In the genomic region with DNA sequence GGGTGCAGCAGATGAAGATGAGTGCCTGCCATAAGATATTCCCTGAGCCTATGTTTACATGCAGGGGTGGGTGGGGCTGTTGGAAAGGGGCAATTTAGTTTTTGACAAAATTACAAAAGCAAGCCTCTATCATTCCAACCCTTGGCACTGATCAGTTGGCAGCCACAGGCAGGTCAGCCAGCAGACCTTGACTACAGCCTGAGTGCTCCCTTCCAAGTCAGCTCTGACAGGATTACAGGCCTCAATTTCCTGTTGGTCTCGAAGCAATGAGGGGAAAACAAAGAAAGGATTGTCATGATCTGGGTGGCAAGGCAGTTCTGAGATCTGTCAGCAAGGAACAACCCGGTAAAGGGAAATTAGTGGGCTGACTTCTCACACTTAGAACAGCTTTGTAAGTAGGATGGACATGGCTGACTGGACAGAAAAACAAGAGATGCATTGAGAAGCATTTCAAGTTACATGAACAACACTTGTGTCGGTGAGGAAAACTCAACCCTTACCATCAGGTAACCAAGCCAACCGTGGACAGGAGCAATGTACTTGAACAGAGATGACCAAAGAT, we compare ENCODE assay signal across 30 mouse cellular contexts. TPM values are rescaled to one million over a fixed set of nuclear protein-coding genes. Genes with fewer than 3 reads are reported as not detected.
DNase-seq lines count a peak whose midpoint lies in the region; ATAC-seq and TF ChIP-seq lines count a peak whose summit lies in the region.
"Had no signal": no experiment of that assay in that cellular context is flagged by ENCODE, and none has a peak within 500 bp of the region (broad histone marks: within the 10 kb centered on the region; RNA-seq: fewer than 3 reads in every experiment).

No protein-coding gene starts in this region.

- H3K27ac ChIP-seq in kidney, embryonic 15.5 days = peak overlapping the region; percentile 75
- no peak overlapping the region for H3K27ac ChIP-seq in liver, postnatal 0 days (ENCODE audit: low read depth)
- H3K27ac ChIP-seq: embryonic facial prominence, embryonic 12.5 days; embryonic facial prominence, embryonic 15.5 days; forebrain, embryonic 12.5 days; forebrain, embryonic 15.5 days; heart, embryonic 15.5 days; hindbrain, embryonic 14.5 days; hindbrain, postnatal 0 days had no signal

- no peak overlapping the region for H3K4me3 ChIP-seq in kidney, embryonic 15.5 days (replicated peaks)
- no peak overlapping the region for H3K4me3 ChIP-seq in liver, postnatal 0 days (ENCODE audit: low read depth, low read length)
- H3K4me3 ChIP-seq: embryonic facial prominence, embryonic 12.5 days; embryonic facial prominence, embryonic 15.5 days; forebrain, embryonic 12.5 days; forebrain, embryonic 15.5 days; heart, embryonic 12.5 days; heart, embryonic 15.5 days had no signal

- intact Hi-C loops in heart, postnatal 10 days (cut with DNase I) = no loop called here

- no peaks in the 10 kb centered on the region for H3K36me3 ChIP-seq in kidney, embryonic 15.5 days
- H3K36me3 ChIP-seq in liver, postnatal 0 days (replicated peaks; ENCODE audit: insufficient read depth, low read length) = no peaks in the 10 kb centered on the region
- H3K36me3 ChIP-seq: embryonic facial prominence, embryonic 12.5 days; embryonic facial prominence, embryonic 15.5 days; forebrain, embryonic 12.5 days; forebrain, embryonic 15.5 days; heart, embryonic 12.5 days; heart, embryonic 15.5 days had no signal

- peak; percentile 80 for DNase-seq in heart, adult 11 months
- no peak for DNase-seq in heart, postnatal 10 days
- no peak for DNase-seq in kidney, adult 9 months
- DNase-seq in testis, postnatal 10 days (ENCODE audit: low spot score) = peak; percentile 16
- DNase-seq in testis, postnatal 14 days (ENCODE audit: low spot score) = no peak
- no peak for DNase-seq in liver, postnatal 0 days
- DNase-seq: adrenal gland, adult 8-10 months; adrenal gland, postnatal 25 days; cerebellum, adult 18-20 months; cerebellum, adult 9-10 months; cerebellum, postnatal 25 days; gastrocnemius, postnatal 10 days; heart, adult 18-20 months; heart, postnatal 14 days; heart, postnatal 4 days had no signal

- no peak overlapping the region for H3K4me2 ChIP-seq in kidney, embryonic 15.5 days
- H3K4me2 ChIP-seq in liver, postnatal 0 days (ENCODE audit: low read depth, low read length) = no peak overlapping the region
- H3K4me2 ChIP-seq: embryonic facial prominence, embryonic 12.5 days; embryonic facial prominence, embryonic 15.5 days; forebrain, embryonic 12.5 days; forebrain, embryonic 15.5 days; heart, embryonic 12.5 days; heart, embryonic 15.5 days; hindbrain, embryonic 14.5 days had no signal

- WGBS in kidney, embryonic 15.5 days = 26% methylated on average over 4 of the region's 4 CpGs
- 56% methylated on average over 4 of the region's 4 CpGs for WGBS in liver, postnatal 0 days (ENCODE audit: insufficient replicate concordance)

- TF ChIP-seq EP300 in liver, postnatal 0 days (IDR thresholded peaks at IDR 0.05; ENCODE audit: low read depth) = no peak

- peak; percentile 66 for ATAC-seq in kidney, embryonic 15.5 days (replicated peaks; ENCODE audit: low FRiP score)
- ATAC-seq in liver, postnatal 0 days = no peak
- ATAC-seq: activated CD4-positive, CD25-positive, alpha-beta regulatory T cell, adult 4 months; forebrain, embryonic 15.5 days; hindbrain, postnatal 0 days had no signal

- H3K9me3 ChIP-seq in kidney, embryonic 15.5 days (replicated peaks) = no peaks in the 10 kb centered on the region
- no peaks in the 10 kb centered on the region for H3K9me3 ChIP-seq in liver, postnatal 0 days (ENCODE audit: low read length)
- H3K9me3 ChIP-seq: embryonic facial prominence, embryonic 12.5 days; embryonic facial prominence, embryonic 15.5 days; forebrain, embryonic 12.5 days; forebrain, embryonic 15.5 days; heart, embryonic 15.5 days had no signal

- peaks cover 10% of the 10 kb centered on the region; the same call in 1 of the 2 replicates for H3K4me1 ChIP-seq in kidney, embryonic 15.5 days
- no peaks in the 10 kb centered on the region for H3K4me1 ChIP-seq in liver, postnatal 0 days (ENCODE audit: insufficient read depth)
- H3K4me1 ChIP-seq: embryonic facial prominence, embryonic 12.5 days; embryonic facial prominence, embryonic 15.5 days; forebrain, embryonic 12.5 days; forebrain, embryonic 15.5 days; heart, embryonic 15.5 days had no signal

- no peak for TF ChIP-seq CTCF in liver, postnatal 0 days (IDR thresholded peaks at IDR 0.05; ENCODE audit: low read depth)

- no peaks in the 10 kb centered on the region for H3K27me3 ChIP-seq in kidney, embryonic 15.5 days
- no peaks in the 10 kb centered on the region for H3K27me3 ChIP-seq in liver, postnatal 0 days (ENCODE audit: insufficient read depth, low read length)
- H3K27me3 ChIP-seq: embryonic facial prominence, embryonic 12.5 days; embryonic facial prominence, embryonic 15.5 days; forebrain, embryonic 12.5 days; forebrain, embryonic 15.5 days; heart, embryonic 12.5 days; heart, embryonic 15.5 days had no signal

- no peak overlapping the region for H3K9ac ChIP-seq in kidney, embryonic 15.5 days
- no peak overlapping the region for H3K9ac ChIP-seq in liver, postnatal 0 days (replicated peaks)
- H3K9ac ChIP-seq: embryonic facial prominence, embryonic 12.5 days; embryonic facial prominence, embryonic 15.5 days; forebrain, embryonic 12.5 days; forebrain, embryonic 15.5 days; heart, embryonic 12.5 days; heart, embryonic 15.5 days; hindbrain, embryonic 14.5 days had no signal

RNA-seq across cellular contexts. Expression of gene Lcn3, which starts 7.2 kb away (rescaled TPM):
- total RNA-seq in heart, postnatal 10 days (2021) = not detected
- not detected in 2 replicates for polyA plus RNA-seq in kidney, embryonic 15.5 days (2015; fragmentation: Nextera tagmentation; extraction: Ambion mirVana)
- polyA plus RNA-seq in liver, postnatal 0 days (2015; fragmentation: Nextera tagmentation; extraction: Ambion mirVana) = not detected in 2 replicates
- total RNA-seq: adrenal gland, adult 8-10 months; adrenal gland, postnatal 25 days; common myeloid progenitor, adult 5-6 weeks; ES-E14; gastrocnemius, adult 18-20 months; gastrocnemius, postnatal 10 days; gastrocnemius, postnatal 36 days; heart, adult 18-20 months; heart, postnatal 14 days; heart, postnatal 4 days; hindbrain, postnatal 0 days had no signal
- polyA plus RNA-seq: activated CD4-positive, CD25-positive, alpha-beta regulatory T cell, adult 4 months; embryonic facial prominence, embryonic 12.5 days; embryonic facial prominence, embryonic 15.5 days; forebrain, embryonic 12.5 days; forebrain, embryonic 15.5 days; heart, embryonic 12.5 days; heart, embryonic 15.5 days; hindbrain, embryonic 11.5 days; hindbrain, embryonic 14.5 days; hindbrain, postnatal 0 days had no signal

RNA-seq across cellular contexts. Expression of gene Lcn11, which starts 18.7 kb away (rescaled TPM):
- total RNA-seq in heart, postnatal 10 days (2021) = not detected
- polyA plus RNA-seq in kidney, embryonic 15.5 days (2015; fragmentation: Nextera tagmentation; extraction: Ambion mirVana) = not detected in 2 replicates
- not detected in 2 replicates for polyA plus RNA-seq in liver, postnatal 0 days (2015; fragmentation: Nextera tagmentation; extraction: Ambion mirVana)
- total RNA-seq: adrenal gland, adult 8-10 months; adrenal gland, postnatal 25 days; common myeloid progenitor, adult 5-6 weeks; ES-E14; gastrocnemius, adult 18-20 months; gastrocnemius, postnatal 10 days; gastrocnemius, postnatal 36 days; heart, adult 18-20 months; heart, postnatal 14 days; heart, postnatal 4 days; hindbrain, postnatal 0 days had no signal
- polyA plus RNA-seq: activated CD4-positive, CD25-positive, alpha-beta regulatory T cell, adult 4 months; embryonic facial prominence, embryonic 12.5 days; embryonic facial prominence, embryonic 15.5 days; forebrain, embryonic 12.5 days; forebrain, embryonic 15.5 days; heart, embryonic 12.5 days; heart, embryonic 15.5 days; hindbrain, embryonic 11.5 days; hindbrain, embryonic 14.5 days; hindbrain, postnatal 0 days had no signal

RNA-seq across cellular contexts. Expression of gene Obp2b, which starts 21.3 kb away (rescaled TPM):
- total RNA-seq in heart, postnatal 10 days (2021) = not detected
- not detected in 2 replicates for polyA plus RNA-seq in kidney, embryonic 15.5 days (2015; fragmentation: Nextera tagmentation; extraction: Ambion mirVana)
- not detected in 2 replicates for polyA plus RNA-seq in liver, postnatal 0 days (2015; fragmentation: Nextera tagmentation; extraction: Ambion mirVana)
- total RNA-seq: adrenal gland, adult 8-10 months; adrenal gland, postnatal 25 days; common myeloid progenitor, adult 5-6 weeks; ES-E14; gastrocnemius, adult 18-20 months; gastrocnemius, postnatal 10 days; gastrocnemius, postnatal 36 days; heart, adult 18-20 months; heart, postnatal 14 days; heart, postnatal 4 days; hindbrain, postnatal 0 days had no signal
- polyA plus RNA-seq: activated CD4-positive, CD25-positive, alpha-beta regulatory T cell, adult 4 months; embryonic facial prominence, embryonic 12.5 days; embryonic facial prominence, embryonic 15.5 days; forebrain, embryonic 12.5 days; forebrain, embryonic 15.5 days; heart, embryonic 12.5 days; heart, embryonic 15.5 days; hindbrain, embryonic 11.5 days; hindbrain, embryonic 14.5 days; hindbrain, postnatal 0 days had no signal

RNA-seq across cellular contexts. Expression of gene Gm13539, which starts 23.9 kb away (rescaled TPM):
- not detected for total RNA-seq in heart, postnatal 10 days (2021)
- polyA plus RNA-seq in kidney, embryonic 15.5 days (2015; fragmentation: Nextera tagmentation; extraction: Ambion mirVana) = not detected in 2 replicates
- polyA plus RNA-seq in liver, postnatal 0 days (2015; fragmentation: Nextera tagmentation; extraction: Ambion mirVana) = not detected in 2 replicates
- total RNA-seq: adrenal gland, adult 8-10 months; adrenal gland, postnatal 25 days; common myeloid progenitor, adult 5-6 weeks; ES-E14; gastrocnemius, adult 18-20 months; gastrocnemius, postnatal 10 days; gastrocnemius, postnatal 36 days; heart, adult 18-20 months; heart, postnatal 14 days; heart, postnatal 4 days; hindbrain, postnatal 0 days had no signal
- polyA plus RNA-seq: activated CD4-positive, CD25-positive, alpha-beta regulatory T cell, adult 4 months; embryonic facial prominence, embryonic 12.5 days; embryonic facial prominence, embryonic 15.5 days; forebrain, embryonic 12.5 days; forebrain, embryonic 15.5 days; heart, embryonic 12.5 days; heart, embryonic 15.5 days; hindbrain, embryonic 11.5 days; hindbrain, embryonic 14.5 days; hindbrain, postnatal 0 days had no signal

RNA-seq across cellular contexts. Expression of gene Bmyc, which starts 51.6 kb away (rescaled TPM):
- total RNA-seq in heart, postnatal 10 days (2021) = 10 to 100 TPM; 14.6 to 15.6 TPM
- polyA plus RNA-seq in kidney, embryonic 15.5 days (2015; fragmentation: Nextera tagmentation; extraction: Ambion mirVana) = 91.2 and 95.1 TPM in 2 replicates
- 9.4 and 10.1 TPM in 2 replicates for polyA plus RNA-seq in liver, postnatal 0 days (2015; fragmentation: Nextera tagmentation; extraction: Ambion mirVana)

Comparison
In these comparisons a context has a peak if more than half of its experiments do, and no peak if none do; other contexts are left out.
1. DNase-seq: peak in heart, adult 11 months (single experiment) and testis, postnatal 10 days (single experiment); none in heart, postnatal 10 days (0 of 2), kidney, adult 9 months (single experiment), testis, postnatal 14 days (single experiment) and liver, postnatal 0 days (single experiment).